Mouse (Mus musculus) limb, embryonic 14.5 days (tissue): ENCODE measurements around the gene Per3. TPM values are rescaled to one million over a fixed set of nuclear protein-coding genes. Genes with fewer than 3 reads are reported as not detected.

ENCODE experiments used
- ATAC-seq: fragments of 200-750 bp; cut with Nextera tagmentation; 2 replicates; pipeline ENCODE4 v1.8.0; 2017; ENCODE audit warnings: low read depth, moderate number of reproducible peaks, moderate TSS enrichment; ENCODE audit not compliant: low FRiP score
- DNase-seq: peaks from one replicate; pipeline ENCODE4 v3.0.0-alpha.2; 2015; ENCODE audit warnings: low spot score
- H3K27ac ChIP-seq: fragments of 300-500 bp; sonication (generic); replicated peaks from 2 replicates; pipeline ENCODE4 v1.5.1; 2014; ENCODE audit warnings: low read depth, mild to moderate bottlenecking, low read length, moderate library complexity, mixed read lengths
- H3K27me3 ChIP-seq: fragments of 300-500 bp; sonication (generic); 2 replicates; pipeline ENCODE4 v1.6.1; 2014; ENCODE audit warnings: low read length, mixed read lengths; ENCODE audit not compliant: control insufficient read depth, insufficient read depth
- H3K36me3 ChIP-seq: fragments of 300-500 bp; sonication (generic); 2 replicates; pipeline ENCODE4 v1.6.1; 2014; ENCODE audit warnings: mild to moderate bottlenecking, low read length, moderate library complexity, mixed read lengths; ENCODE audit not compliant: control insufficient read depth, insufficient read depth
- H3K4me1 ChIP-seq: fragments of 300-500 bp; sonication (generic); 2 replicates; pipeline ENCODE4 v1.6.1; 2014; ENCODE audit warnings: antibody characterized with exemption, low read length, mixed read lengths; ENCODE audit not compliant: control insufficient read depth, insufficient read depth
- H3K4me2 ChIP-seq: fragments of 300-500 bp; sonication (generic); replicated peaks from 2 replicates; pipeline ENCODE4 v1.6.1; 2014; ENCODE audit warnings: low read depth, mild to moderate bottlenecking, low read length, moderate library complexity; ENCODE audit not compliant: severe bottlenecking
- H3K4me3 ChIP-seq: fragments of 300-500 bp; sonication (generic); replicated peaks from 2 replicates; pipeline ENCODE4 v1.5.1; 2014; ENCODE audit warnings: low read length
- H3K9ac ChIP-seq: fragments of 300-500 bp; sonication (generic); 2 replicates; pipeline ENCODE4 v1.6.1; 2014; ENCODE audit warnings: mild to moderate bottlenecking, low read depth, low read length, moderate library complexity; ENCODE audit not compliant: severe bottlenecking
- H3K9me3 ChIP-seq: fragments of 300-500 bp; sonication (generic); 2 replicates; pipeline ENCODE4 v1.6.1; 2016; ENCODE audit warnings: low read length; ENCODE audit not compliant: control insufficient read depth
- POLR2A ChIP-seq: fragments of 200-500 bp; IDR thresholded peaks from 2 replicates; pipeline ENCODE4 v1.8.0; 2012; ENCODE audit warnings: inconsistent platforms, mild to moderate bottlenecking, moderate library complexity, borderline replicate concordance; ENCODE audit not compliant: insufficient read depth, insufficient read length; ENCODE audit errors: extremely low read depth
- WGBS: fragments of 180-500 bp; shearing (Covaris S2); extraction: QIAGEN DNeasy Blood & Tissue Kit; methylation state at CpG from one replicate; pipeline ENCODE4 v1.1.7; 2014; 5-methylcytosine and 5-hydroxymethylcytosine counted together
- polyA plus RNA-seq, 2 experiments: library from polyadenylated mRNA; depleted of rRNA in 1 of 2; stranded (reverse) in 1 of 2; unstranded in 1 of 2; fragments of >200 nt; fragmentation: Nextera tagmentation in 1 of 2; extraction: Ambion mirVana in 1 of 2; gene quantifications; 2 replicates each; pipeline versions ENCODE4 v1.2.1 to v1.2.3; 2012 to 2014

The Per3 gene
- polyA plus RNA-seq, 2 experiments, result 6.1 to 7.8 TPM

DNA sequence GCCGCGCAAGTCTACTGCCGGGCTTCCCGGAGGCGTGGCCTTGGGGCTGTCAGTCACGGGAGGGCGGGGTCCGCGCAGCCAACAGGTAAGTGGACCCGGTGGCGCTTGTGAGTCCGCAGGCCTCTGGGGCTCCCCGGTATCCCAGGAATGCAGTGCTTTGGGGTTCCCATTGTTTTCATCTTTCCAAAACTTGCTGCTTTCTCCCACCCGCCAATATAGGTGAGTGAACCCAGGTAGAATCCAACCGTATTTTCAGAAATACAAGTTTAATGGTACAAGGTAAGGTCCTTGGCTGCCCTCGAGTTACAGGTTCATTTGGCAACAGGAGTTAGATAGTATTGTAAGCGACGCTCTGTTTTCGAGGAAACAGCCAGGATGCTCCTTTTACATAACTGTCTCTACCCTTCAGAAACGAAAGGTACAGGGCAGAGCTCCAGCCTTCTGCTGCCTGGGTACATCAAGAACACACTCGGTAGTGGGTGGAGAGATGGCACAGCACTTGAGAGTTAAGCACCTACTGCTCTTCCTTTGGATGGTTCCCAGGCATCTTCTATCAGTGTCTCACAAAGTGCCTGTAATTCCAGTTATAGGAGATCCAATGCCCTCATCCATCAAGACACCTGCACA lies 592 bp upstream of the Per3 start:
- 5% methylated on average over 14 of the region's 21 CpGs for WGBS
- TF ChIP-seq POLR2A, result no peak
- no peak overlapping the region for H3K27ac ChIP-seq
- H3K9ac ChIP-seq, result peak overlapping the region; percentile 41
- ATAC-seq, result no peak
- H3K36me3 ChIP-seq, result peaks cover 31% of the 10 kb centered on the region
- H3K4me1 ChIP-seq, result peaks cover 5% of the 10 kb centered on the region; the same call in 1 of the 2 replicates
- no peaks in the 10 kb centered on the region for H3K27me3 ChIP-seq
- H3K4me2 ChIP-seq, result peak overlapping the region; percentile 99
- peak overlapping the region; percentile 64 for H3K4me3 ChIP-seq
- H3K9me3 ChIP-seq, result no peaks in the 10 kb centered on the region
- DNase-seq, result no peak

DNA sequence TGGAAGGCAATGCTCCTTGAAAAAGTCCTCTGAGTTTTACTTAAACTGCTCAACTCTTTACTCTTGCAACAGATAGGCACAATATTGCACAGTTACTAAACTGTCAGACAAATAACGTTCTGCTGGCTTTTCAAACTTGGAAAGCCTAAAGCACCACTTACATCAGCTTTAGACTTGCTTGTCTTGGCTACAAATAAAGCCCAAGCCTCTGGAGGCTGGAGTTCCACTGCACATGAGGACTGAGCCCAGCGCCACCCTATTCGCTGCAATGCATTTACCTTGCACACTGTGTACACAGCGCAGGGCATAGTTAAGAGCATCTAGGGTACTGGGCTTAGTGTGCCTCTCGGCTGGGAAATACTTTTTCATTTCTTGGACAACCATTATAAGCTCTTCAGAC lies 1.2 kb downstream of the Per3 start:
- ATAC-seq, result no peak
- no peaks in the 10 kb centered on the region for H3K9me3 ChIP-seq
- peak overlapping the region; percentile 64 for H3K4me3 ChIP-seq
- peak overlapping the region; percentile 99 for H3K4me2 ChIP-seq
- WGBS, result 40% methylated on average over 5 of the region's 5 CpGs
- no peak overlapping the region for H3K9ac ChIP-seq
- peaks cover 15% of the 10 kb centered on the region for H3K36me3 ChIP-seq
- H3K4me1 ChIP-seq, result peaks cover 5% of the 10 kb centered on the region; the same call in 1 of the 2 replicates
- no peak overlapping the region for H3K27ac ChIP-seq
- no peaks in the 10 kb centered on the region for H3K27me3 ChIP-seq
- no peak for TF ChIP-seq POLR2A
- DNase-seq, result no peak

DNA sequence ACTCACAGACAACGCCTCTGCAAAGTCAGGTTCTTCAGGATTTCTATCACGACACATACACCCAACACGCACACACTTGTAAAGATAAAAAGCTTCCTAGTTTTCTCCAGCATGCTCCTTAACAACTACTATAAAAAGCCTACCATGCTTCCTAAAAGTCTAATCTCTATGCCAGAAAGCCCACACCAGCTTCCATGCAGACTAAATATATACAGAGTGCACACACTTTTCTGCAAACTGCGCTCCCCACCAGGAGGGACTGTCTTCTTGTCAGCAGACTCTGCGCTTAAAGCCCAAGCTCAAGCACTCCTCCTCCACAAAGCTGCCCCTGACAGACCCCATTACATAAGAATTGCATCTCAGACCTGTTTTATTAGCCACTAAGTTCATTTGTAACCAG lies 3.0 kb downstream of the Per3 start:
- H3K4me2 ChIP-seq, result no peak overlapping the region
- H3K4me3 ChIP-seq, result no peak overlapping the region
- TF ChIP-seq POLR2A, result no peak
- no peak for ATAC-seq
- peaks cover under 1% of the 10 kb centered on the region; the same call in 1 of the 2 replicates for H3K36me3 ChIP-seq
- no peaks in the 10 kb centered on the region for H3K9me3 ChIP-seq
- 67% methylated on average over 5 of the region's 5 CpGs for WGBS
- peaks cover 5% of the 10 kb centered on the region; the same call in 1 of the 2 replicates for H3K4me1 ChIP-seq
- H3K27me3 ChIP-seq, result no peaks in the 10 kb centered on the region
- no peak for DNase-seq
- no peak overlapping the region for H3K9ac ChIP-seq
- H3K27ac ChIP-seq, result no peak overlapping the region

- H3K4me1 ChIP-seq, result no peaks in the 10 kb centered on the region
- no peak overlapping the region for H3K4me3 ChIP-seq
- no peak overlapping the region for H3K4me2 ChIP-seq
- H3K36me3 ChIP-seq, result no peaks in the 10 kb centered on the region
- 95% methylated on average over 11 of the region's 11 CpGs for WGBS
- H3K27me3 ChIP-seq, result no peaks in the 10 kb centered on the region
- H3K9me3 ChIP-seq, result no peaks in the 10 kb centered on the region
- no peak for ATAC-seq
- H3K9ac ChIP-seq, result no peak overlapping the region
- no peak for TF ChIP-seq POLR2A
- H3K27ac ChIP-seq, result no peak overlapping the region
- no peak for DNase-seq
Measured at GRCm38 (mm10) chr4:151037800-151038199, 6.7 kb downstream of the Per3 start.

DNA sequence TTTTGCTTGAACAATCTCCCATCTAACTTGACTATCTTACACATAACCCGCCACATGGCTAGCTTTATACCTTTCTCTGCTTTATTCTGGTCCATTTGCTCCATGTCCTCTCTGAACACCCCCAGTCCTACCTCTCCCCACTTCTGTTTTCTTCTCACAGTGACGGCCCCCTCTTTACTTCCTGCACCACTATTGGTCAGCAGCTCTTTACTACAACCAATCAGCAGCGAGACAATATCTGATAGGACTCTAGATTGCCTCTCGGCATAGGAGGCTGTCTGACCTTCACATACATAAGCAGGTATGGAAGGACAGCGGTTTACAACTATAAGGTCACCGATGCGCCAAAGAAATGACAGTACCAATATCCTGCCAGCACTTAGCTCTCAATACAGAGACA lies 7.9 kb downstream of the Per3 start:
- Histone ChIP-seq H3K4me2 (no peak overlapping the region), H3K4me1 (no peaks in the 10 kb centered on the region), H3K36me3 (no peaks in the 10 kb centered on the region), H3K27ac (no peak overlapping the region), H3K9me3 (no peaks in the 10 kb centered on the region), H3K4me3 (no peak overlapping the region), H3K9ac (no peak overlapping the region), H3K27me3 (no peaks in the 10 kb centered on the region)
- no peak for ATAC-seq
- DNase-seq, result no peak
- TF ChIP-seq POLR2A, result no peak
- WGBS, result 85% methylated on average over 7 of the region's 7 CpGs
